31 mouse cellular contexts compared by ENCODE assay signal in the genomic region with DNA sequence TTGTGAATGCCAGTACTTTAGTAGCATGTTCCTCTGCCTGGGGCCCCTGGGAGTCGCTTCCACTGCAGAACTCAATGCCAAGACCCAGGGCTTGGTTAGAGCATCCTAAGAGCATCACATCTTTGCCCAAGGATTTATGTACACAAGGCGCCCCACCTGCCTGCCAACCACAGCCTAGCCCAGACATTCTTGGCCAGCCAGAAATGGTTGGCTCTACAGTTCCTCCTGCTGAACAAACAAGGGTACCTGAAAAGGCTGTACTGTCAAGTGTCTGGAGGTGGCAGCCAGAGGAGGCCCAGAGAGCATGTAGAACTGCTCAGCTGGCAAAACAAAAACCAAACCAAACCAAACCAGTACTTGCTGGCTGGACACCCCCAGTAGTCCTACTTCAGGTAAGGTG. TPM values are rescaled to one million over a fixed set of nuclear protein-coding genes. Genes with fewer than 3 reads are reported as not detected.
"Had no signal": no experiment of that assay in that cellular context is flagged by ENCODE, and none has a peak within 500 bp of the region (broad histone marks: within the 10 kb centered on the region; RNA-seq: fewer than 3 reads in every experiment).

No protein-coding gene starts in this region.

- H3K27ac ChIP-seq: left cerebral cortex, adult 2 months; liver, embryonic 13.5 days; macrophage; midbrain, embryonic 13.5 days; neural tube, embryonic 13.5 days; stomach, embryonic 15.5 days had no signal

- ATAC-seq: intestine, postnatal 0 days; midbrain, embryonic 13.5 days; midbrain, embryonic 16.5 days had no signal

- H3K4me2 ChIP-seq: liver, embryonic 13.5 days; midbrain, embryonic 13.5 days; neural tube, embryonic 13.5 days; stomach, embryonic 15.5 days had no signal

- H3K9ac ChIP-seq: liver, embryonic 13.5 days; midbrain, embryonic 13.5 days; neural tube, embryonic 13.5 days; stomach, embryonic 15.5 days had no signal

- H3K4me3 ChIP-seq: left cerebral cortex, adult 2 months; liver, embryonic 13.5 days; midbrain, embryonic 13.5 days; myocyte; neural tube, embryonic 13.5 days; stomach, embryonic 15.5 days had no signal

- H3K4me1 ChIP-seq: midbrain, embryonic 13.5 days; neural tube, embryonic 13.5 days had no signal

- H3K9me3 ChIP-seq: liver, embryonic 13.5 days; midbrain, embryonic 13.5 days; neural tube, embryonic 13.5 days; stomach, embryonic 15.5 days had no signal

- DNase-seq: kidney, adult 2 months; kidney, postnatal 10 days; kidney, postnatal 36 days; layer of hippocampus, postnatal 36 days; liver, embryonic 13.5 days; retina, postnatal 1 day; right cerebral cortex, postnatal 25 days; spleen, adult 18-20 months; thymus, adult 18-20 months; thymus, postnatal 36 days had no signal

- H3K27me3 ChIP-seq: liver, embryonic 13.5 days; midbrain, embryonic 13.5 days; neural tube, embryonic 13.5 days; stomach, embryonic 15.5 days had no signal

RNA-seq across cellular contexts. Expression of gene Trcg1, which starts 14.8 kb away (rescaled TPM):
- total RNA-seq: layer of hippocampus, adult 8-10 months; layer of hippocampus, postnatal 10 days; layer of hippocampus, postnatal 36 days; left cerebral cortex, adult 2 months; left cerebral cortex, postnatal 10 days; left cerebral cortex, postnatal 36 days; liver, adult 2 months; megakaryocyte, adult 5-6 weeks; monocyte, adult 5-6 weeks had no signal
- polyA plus RNA-seq: intestine, embryonic 14.5 days; intestine, postnatal 0 days; kidney, adult 2 months; kidney, embryonic 14.5 days; limb, embryonic 11.5 days; limb, embryonic 14.5 days; liver, adult 2 months; liver, embryonic 13.5 days; liver, embryonic 16.5 days; macrophage; midbrain, embryonic 13.5 days; midbrain, embryonic 16.5 days; myocyte; neural tube, embryonic 13.5 days; urinary bladder, adult 2 months had no signal
